Comparison of ENCODE assay signal across 8 mouse cellular contexts in the genomic region with DNA sequence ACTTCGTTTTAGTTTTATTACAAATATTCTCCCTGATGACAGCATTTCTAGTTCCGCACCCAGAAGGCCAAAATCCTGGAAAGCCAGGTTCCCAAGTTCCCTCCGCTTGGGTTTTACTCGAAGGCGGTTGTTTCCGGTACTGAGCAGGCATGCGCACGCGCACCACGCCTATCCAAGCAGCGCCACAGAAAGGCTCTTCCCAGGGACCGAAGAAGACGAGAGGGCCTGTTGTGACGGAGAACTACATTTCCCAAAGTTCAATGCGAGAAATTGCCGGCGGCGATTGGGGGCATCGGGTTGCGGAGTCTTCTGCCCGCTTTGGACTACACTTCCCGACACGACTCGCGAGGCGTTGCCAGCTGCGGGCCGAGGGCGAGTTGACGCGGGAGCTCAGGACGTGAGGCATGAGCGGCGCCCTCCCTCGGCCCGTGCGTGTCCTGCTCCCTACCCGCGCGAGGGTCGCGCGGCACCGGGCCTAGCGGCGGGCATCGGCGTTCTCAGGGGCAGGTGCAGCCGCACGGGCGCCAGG. TPM values are rescaled to one million over a fixed set of nuclear protein-coding genes. Genes with fewer than 3 reads are reported as not detected.
DNase-seq lines count a peak whose midpoint lies in the region; ATAC-seq lines count a peak whose summit lies in the region.

Gene Wrnip1, plus strand, starts transcription at position 346 of the 529 bp plus-strand sequence.

- DNase-seq in CD4-positive, CD25-positive, alpha-beta regulatory T cell, adult 2 months (ENCODE audit: low read depth, low spot score) = peak; percentile 98
- DNase-seq in fat pad, adult 2 months (ENCODE audit: extremely low read depth, low read depth, low spot score) = peak; percentile 79
- DNase-seq in kidney, postnatal 10 days = peak; percentile 98
- DNase-seq in natural killer cell, adult 2 months (ENCODE audit: low spot score in 2 of 2) = peak; percentile 94 to 95

- peaks cover 20% of the 10 kb centered on the region for H3K36me3 ChIP-seq in heart, embryonic 13.5 days
- peaks cover 18% of the 10 kb centered on the region for H3K36me3 ChIP-seq in liver, embryonic 12.5 days
- H3K36me3 ChIP-seq in stomach, embryonic 15.5 days = peaks cover 2% of the 10 kb centered on the region; the same call in 1 of the 2 replicates

- H3K9ac ChIP-seq in heart, embryonic 13.5 days = peak within 1 kb of the TSS; percentile 92
- H3K9ac ChIP-seq in liver, embryonic 12.5 days = peak within 1 kb of the TSS; percentile 88
- peak within 1 kb of the TSS; percentile 75 for H3K9ac ChIP-seq in stomach, embryonic 15.5 days

- H3K4me1 ChIP-seq in brown adipose tissue, adult 24 weeks (ENCODE audit: control insufficient read depth, insufficient read depth, insufficient read length, low read length) = peaks cover 3% of the 10 kb centered on the region; the same call in 1 of the 2 replicates
- peaks cover 39% of the 10 kb centered on the region for H3K4me1 ChIP-seq in heart, embryonic 13.5 days
- H3K4me1 ChIP-seq in liver, embryonic 12.5 days = peaks cover 28% of the 10 kb centered on the region
- peaks cover 12% of the 10 kb centered on the region for H3K4me1 ChIP-seq in stomach, embryonic 15.5 days

- H3K9me3 ChIP-seq in heart, embryonic 13.5 days = no peaks in the 10 kb centered on the region
- H3K9me3 ChIP-seq in liver, embryonic 12.5 days (replicated peaks) = no peaks in the 10 kb centered on the region
- no peaks in the 10 kb centered on the region for H3K9me3 ChIP-seq in stomach, embryonic 15.5 days

- under 1% methylated on average over 51 of the region's 51 CpGs for WGBS in heart, embryonic 13.5 days
- WGBS in liver, embryonic 12.5 days (ENCODE audit: insufficient replicate concordance) = under 1% methylated on average over 51 of the region's 51 CpGs
- under 1% methylated on average over 50 of the region's 51 CpGs for WGBS in stomach, embryonic 15.5 days

- peak; percentile 91 for ATAC-seq in heart, embryonic 13.5 days (ENCODE audit: extremely low read depth, insufficient number of reproducible peaks, low FRiP score, low TSS enrichment)
- peak; percentile 95 for ATAC-seq in liver, embryonic 12.5 days
- ATAC-seq in stomach, embryonic 15.5 days (ENCODE audit: insufficient read depth, low FRiP score, low read depth) = peak; percentile 97

- no peaks in the 10 kb centered on the region for H3K27me3 ChIP-seq in heart, embryonic 13.5 days (replicated peaks)
- H3K27me3 ChIP-seq in liver, embryonic 12.5 days (replicated peaks) = no peaks in the 10 kb centered on the region
- no peaks in the 10 kb centered on the region for H3K27me3 ChIP-seq in stomach, embryonic 15.5 days (replicated peaks)

- H3K4me3 ChIP-seq in brown adipose tissue, adult 24 weeks (ENCODE audit: insufficient read depth, low read depth, low read length) = peak within 1 kb of the TSS; percentile 75
- H3K4me3 ChIP-seq in heart, embryonic 13.5 days = peak within 1 kb of the TSS; percentile 92
- H3K4me3 ChIP-seq in liver, embryonic 12.5 days = peak within 1 kb of the TSS; percentile 83
- peak within 1 kb of the TSS; percentile 91 for H3K4me3 ChIP-seq in stomach, embryonic 15.5 days (replicated peaks)

- H3K27ac ChIP-seq in brown adipose tissue, adult 24 weeks (replicated peaks; ENCODE audit: low read depth, low read length) = peak within 1 kb of the TSS; percentile 42
- H3K27ac ChIP-seq in heart, embryonic 13.5 days (replicated peaks) = peak within 1 kb of the TSS; percentile 81
- H3K27ac ChIP-seq in liver, embryonic 12.5 days = peak within 1 kb of the TSS; percentile 76
- H3K27ac ChIP-seq in stomach, embryonic 15.5 days = peak within 1 kb of the TSS; percentile 74

- peak within 1 kb of the TSS; percentile 93 for H3K4me2 ChIP-seq in heart, embryonic 13.5 days
- peak within 1 kb of the TSS; percentile 98 for H3K4me2 ChIP-seq in liver, embryonic 12.5 days
- peak within 1 kb of the TSS; percentile 92 for H3K4me2 ChIP-seq in stomach, embryonic 15.5 days

RNA-seq across cellular contexts. Expression of gene Wrnip1, which starts in this region (rescaled TPM):
- polyA plus RNA-seq in brown adipose tissue, adult 24 weeks (2012; ENCODE audit: insufficient read depth, insufficient read length, missing spikeins) = 4.9 and 8.0 TPM in 2 replicates
- polyA plus RNA-seq in heart, embryonic 13.5 days (2015; fragmentation: Nextera tagmentation; extraction: Ambion mirVana) = 19.1 and 19.4 TPM in 2 replicates
- 27.2 and 29.1 TPM in 2 replicates for polyA plus RNA-seq in liver, embryonic 12.5 days (2016; fragmentation: Nextera tagmentation; extraction: Ambion mirVana)
- polyA plus RNA-seq in stomach, embryonic 15.5 days (2015; fragmentation: Nextera tagmentation; extraction: Ambion mirVana) = 29.1 and 29.2 TPM in 2 replicates

Comparison
In these comparisons a context has a peak if more than half of its experiments do, and no peak if none do; other contexts are left out.
1. Peak in every context shown above with its lines: DNase-seq, ATAC-seq, H3K4me3 ChIP-seq and H3K27ac ChIP-seq.